Mouse (Mus musculus): ENCODE measurements around the gene Nfia.

The Nfia gene

GRCm38 (mm10) chr4:98003323-98004107, 231.0 kb downstream of the Nfia start:
- DNase-seq (ENCODE audit: extremely low spot score) = peak; percentile 48

GRCm38 (mm10) chr4:98004108-98004625, 231.6 kb downstream of the Nfia start:
- DNase-seq (ENCODE audit: extremely low spot score) = peak; percentile 66

GRCm38 (mm10) chr4:98004986-98005385, 232.5 kb downstream of the Nfia start:
- no peak for DNase-seq (ENCODE audit: extremely low spot score)

- no peak for DNase-seq (ENCODE audit: extremely low spot score)
Observed at GRCm38 (mm10) chr4:98008814-98009368, 236.4 kb downstream of the Nfia start.

GRCm38 (mm10) chr4:98009966-98010365, 237.4 kb downstream of the Nfia start:
- no peak for DNase-seq (ENCODE audit: extremely low spot score)

- no peak for DNase-seq (ENCODE audit: extremely low spot score)
Observed at GRCm38 (mm10) chr4:98019811-98020210, 247.3 kb downstream of the Nfia start.

GRCm38 (mm10) chr4:98020836-98021235, 248.3 kb downstream of the Nfia start:
- no peak for DNase-seq (ENCODE audit: extremely low spot score)

- DNase-seq (ENCODE audit: extremely low spot score) = no peak
Observed at GRCm38 (mm10) chr4:98023245-98023792, 250.8 kb downstream of the Nfia start.

GRCm38 (mm10) chr4:98027412-98027811, 254.9 kb downstream of the Nfia start:
- no peak for DNase-seq (ENCODE audit: extremely low spot score)

- DNase-seq (ENCODE audit: extremely low spot score) = no peak
Observed at GRCm38 (mm10) chr4:98031871-98032270, 259.3 kb downstream of the Nfia start.

GRCm38 (mm10) chr4:98032332-98032731, 259.8 kb downstream of the Nfia start:
- DNase-seq (ENCODE audit: extremely low spot score) = no peak

GRCm38 (mm10) chr4:98039095-98039494, 266.6 kb downstream of the Nfia start:
- DNase-seq (ENCODE audit: extremely low spot score) = no peak

- DNase-seq (ENCODE audit: extremely low spot score) = no peak
Observed at GRCm38 (mm10) chr4:98040179-98040578, 267.6 kb downstream of the Nfia start.

- no peak for DNase-seq (ENCODE audit: extremely low spot score)
Observed at GRCm38 (mm10) chr4:98044611-98045010, 272.1 kb downstream of the Nfia start.

- no peak for DNase-seq (ENCODE audit: extremely low spot score)
Observed at GRCm38 (mm10) chr4:98047369-98047768, 274.8 kb downstream of the Nfia start.

- no peak for DNase-seq (ENCODE audit: extremely low spot score)
Observed at GRCm38 (mm10) chr4:98049584-98049983, 277.1 kb downstream of the Nfia start.

GRCm38 (mm10) chr4:98050003-98050620, 277.6 kb downstream of the Nfia start:
- no peak for DNase-seq (ENCODE audit: extremely low spot score)

- DNase-seq (ENCODE audit: extremely low spot score) = no peak
Observed at GRCm38 (mm10) chr4:98050781-98051180, 278.2 kb downstream of the Nfia start.

- DNase-seq (ENCODE audit: extremely low spot score) = no peak
Observed at GRCm38 (mm10) chr4:98051326-98051725, 278.8 kb downstream of the Nfia start.

GRCm38 (mm10) chr4:98055036-98055435, 282.5 kb downstream of the Nfia start:
- no peak for DNase-seq (ENCODE audit: extremely low spot score)

GRCm38 (mm10) chr4:98056396-98057020, 284.0 kb downstream of the Nfia start:
- DNase-seq (ENCODE audit: extremely low spot score) = no peak

- DNase-seq (ENCODE audit: extremely low spot score) = no peak
Observed at GRCm38 (mm10) chr4:98057246-98057645, 284.7 kb downstream of the Nfia start.
